Mouse (Mus musculus) gastrocnemius, postnatal 25 days (tissue): ENCODE results near the gene Cttn. TPM values are rescaled to one million over a fixed set of nuclear protein-coding genes. Genes with fewer than 3 reads are reported as not detected.

Source experiments
- DNase-seq: peaks from one replicate; pipeline ENCODE4 v3.0.0; 2022
- total RNA-seq, 2 experiments: library from RNA; stranded (reverse); gene quantifications; 1 replicate in 1 of 2; 2 replicates in 1 of 2; pipeline ENCODE4 v1.2.3; 2021

Cttn gene
- total RNA-seq, 2 experiments from 2014 or later, result 18.7 to 22.1 TPM

- DNase-seq, result peak; percentile 67
These were observed 20.9 kb downstream of the Cttn start for GRCm38 (mm10) chr7:144449637-144450570.

DNA sequence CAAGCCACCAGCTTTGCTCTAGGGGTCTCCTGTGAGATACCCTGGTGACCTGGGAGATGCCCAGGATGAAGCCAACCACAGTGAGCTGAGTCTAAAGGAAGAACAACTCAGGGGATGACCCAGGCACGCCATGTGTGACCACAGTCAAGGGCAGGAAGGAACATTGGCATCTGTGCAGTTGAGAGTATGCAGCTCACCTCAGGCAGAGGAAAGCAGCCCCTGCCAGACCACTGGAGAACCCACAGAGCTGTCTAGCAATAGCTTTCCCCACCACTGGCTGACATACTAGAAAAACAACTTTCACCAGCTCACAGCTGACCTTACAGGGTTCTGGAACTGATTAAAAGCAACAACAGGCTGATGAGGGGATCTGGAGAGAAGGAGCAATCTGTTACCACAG, 22.6 kb downstream of the Cttn start:
- DNase-seq, result no peak

DNA sequence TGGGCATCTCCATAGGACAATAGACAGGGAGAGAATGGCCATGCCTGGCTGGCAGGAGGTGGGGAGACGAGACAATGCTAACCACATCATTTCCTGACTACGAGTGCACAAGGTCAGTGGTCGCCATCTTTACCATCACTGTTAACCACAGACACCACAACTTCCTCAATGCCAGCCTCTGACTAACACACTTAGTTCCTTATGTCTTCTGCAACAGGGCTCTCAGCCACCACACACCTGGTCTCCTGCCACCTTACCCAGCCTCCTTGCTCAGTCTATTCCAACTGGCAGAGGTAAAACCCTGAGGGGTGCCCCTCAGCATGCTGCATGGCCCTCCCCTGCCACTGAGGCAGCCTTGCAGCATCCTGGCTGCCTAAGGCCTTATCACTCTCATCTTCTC, 23.7 kb downstream of the Cttn start:
- no peak for DNase-seq

DNA sequence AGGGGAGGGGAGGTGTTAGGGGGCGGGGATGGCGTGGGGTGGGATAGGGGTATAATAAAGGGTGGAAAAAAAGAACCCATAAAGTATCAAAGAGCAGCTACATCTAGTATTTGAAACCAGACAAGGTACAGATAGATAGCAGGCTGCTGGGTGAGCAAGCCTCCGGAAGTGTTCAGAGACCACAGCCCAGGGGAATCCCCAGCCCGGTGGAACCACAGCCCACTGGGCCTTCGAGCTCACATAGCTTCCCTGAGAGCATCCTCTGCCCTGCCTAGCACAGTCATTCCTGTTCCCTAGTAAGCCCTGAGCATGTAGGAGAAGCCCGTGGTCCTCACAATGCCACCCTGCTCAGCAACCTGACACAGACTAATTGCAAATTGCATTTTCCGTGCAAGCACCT, 26.0 kb downstream of the Cttn start:
- DNase-seq, result no peak

DNA sequence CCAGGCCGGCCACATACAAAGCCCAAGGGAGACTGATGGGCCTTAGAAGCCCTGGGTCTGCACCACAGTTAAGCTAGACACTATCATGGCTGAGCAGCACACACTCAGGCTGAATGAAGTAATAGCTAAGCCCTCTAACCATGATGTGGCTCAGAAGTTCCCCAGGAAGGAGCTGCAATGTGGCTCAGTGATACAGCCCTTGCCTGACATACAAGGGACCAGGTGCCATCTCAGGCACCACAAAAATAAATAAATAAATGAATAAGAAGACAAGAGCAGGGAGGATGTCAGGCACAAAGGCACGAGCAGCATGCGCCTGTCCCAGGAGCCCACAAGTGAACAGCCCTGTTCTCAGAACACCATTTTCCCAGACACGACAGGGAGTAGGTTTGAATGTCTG, 28.8 kb downstream of the Cttn start:
- no peak for DNase-seq

GRCm38 (mm10) chr7:144441466-144441865, 29.3 kb downstream of the Cttn start:
- no peak for DNase-seq

GRCm38 (mm10) chr7:144438811-144439210, 32.0 kb downstream of the Cttn start:
- DNase-seq, result no peak

- no peak for DNase-seq
These were observed 37.9 kb downstream of the Cttn start for GRCm38 (mm10) chr7:144432920-144433319.

- DNase-seq, result no peak
These were observed 43.3 kb downstream of the Cttn start for GRCm38 (mm10) chr7:144427460-144427859.

DNA sequence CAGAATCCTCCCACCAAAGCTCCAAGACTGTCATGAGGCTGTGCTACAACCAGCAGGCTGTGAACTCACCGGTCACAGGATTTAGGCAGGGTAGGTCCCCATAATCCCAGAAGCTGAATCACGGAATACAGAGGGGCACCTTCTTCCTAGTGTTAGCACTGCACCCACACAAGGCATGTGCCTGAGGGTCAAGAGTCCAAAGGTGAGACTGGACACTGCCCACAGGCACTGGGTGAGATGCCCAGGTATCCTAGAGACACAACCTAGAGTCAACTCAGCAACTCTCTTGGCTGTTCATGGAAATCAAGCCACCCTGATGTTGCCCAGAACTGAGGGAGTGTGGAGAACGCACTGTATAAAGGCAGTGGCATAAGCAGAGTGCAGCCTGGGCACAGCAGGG, 44.2 kb downstream of the Cttn start:
- DNase-seq, result no peak

DNA sequence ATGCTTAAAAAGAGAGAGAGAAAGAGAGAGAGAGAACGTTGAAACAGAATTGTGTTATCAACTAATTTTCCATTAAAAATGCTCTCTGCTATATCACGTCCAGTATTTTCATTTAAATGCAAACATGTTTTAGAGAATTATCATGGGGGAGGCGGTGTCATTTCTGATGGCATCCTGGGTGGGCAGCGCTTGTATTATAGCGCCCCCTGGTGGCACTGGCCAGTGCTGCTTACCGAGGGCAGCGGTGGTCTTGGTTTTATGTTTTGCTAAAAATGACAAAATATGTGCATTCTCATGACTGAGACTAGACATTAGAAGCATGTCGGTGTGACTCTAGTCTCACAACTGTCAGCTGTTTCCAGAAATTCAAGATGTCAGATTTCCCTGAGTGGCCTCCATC, 44.9 kb downstream of the Cttn start:
- DNase-seq, result no peak

DNA sequence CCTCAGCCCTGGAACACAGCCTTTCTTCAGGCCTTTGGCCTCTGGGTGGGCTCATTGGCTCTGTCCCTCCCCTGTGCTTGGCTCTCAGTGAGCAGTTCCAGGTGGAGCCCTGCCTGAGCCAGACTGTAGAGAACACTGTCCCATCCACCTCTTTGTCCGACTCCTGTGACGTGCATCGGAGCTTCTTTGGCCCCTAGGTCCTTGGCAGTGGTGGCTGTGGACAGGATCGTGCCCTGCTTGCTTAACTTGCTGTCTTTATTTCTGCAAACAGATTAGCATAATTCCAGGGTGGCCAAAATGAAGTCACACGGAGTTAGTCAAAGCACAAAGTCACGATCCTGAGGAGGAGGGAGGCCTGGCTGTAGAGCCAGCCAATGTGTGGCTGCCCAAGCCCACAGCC, 49.3 kb downstream of the Cttn start:
- no peak for DNase-seq

GRCm38 (mm10) chr7:144420552-144420951, 50.3 kb downstream of the Cttn start:
- DNase-seq, result no peak

GRCm38 (mm10) chr7:144417644-144418343, 53.0 kb downstream of the Cttn start:
- DNase-seq, result peak; percentile 16

GRCm38 (mm10) chr7:144417234-144417633, 53.6 kb downstream of the Cttn start:
- DNase-seq, result no peak

- no peak for DNase-seq
These were observed 55.0 kb downstream of the Cttn start for GRCm38 (mm10) chr7:144415795-144416194.

DNA sequence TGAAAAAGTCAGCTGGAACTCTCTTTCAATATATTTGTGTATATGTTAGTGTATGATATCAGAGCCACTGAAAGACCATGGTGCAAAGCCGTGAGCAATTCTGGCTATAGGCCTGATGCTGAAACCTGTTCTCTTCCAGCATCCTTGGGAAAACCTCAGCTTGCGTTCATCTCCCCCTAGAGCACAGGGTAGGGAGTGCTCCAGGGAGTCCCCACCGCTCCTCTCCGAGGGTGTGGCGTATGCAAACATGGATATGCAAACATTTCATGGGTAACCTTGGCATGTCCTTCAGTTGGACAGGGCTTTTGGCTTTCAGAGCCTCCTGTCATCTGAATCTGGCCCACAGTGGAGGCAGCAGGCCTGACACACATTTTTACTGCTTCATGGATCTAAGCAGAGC, 56.2 kb downstream of the Cttn start:
- DNase-seq, result no peak

- DNase-seq, result no peak
These were observed 58.6 kb downstream of the Cttn start for GRCm38 (mm10) chr7:144411967-144412906.

- DNase-seq, result no peak
These were observed 61.1 kb downstream of the Cttn start for GRCm38 (mm10) chr7:144409682-144410081.

GRCm38 (mm10) chr7:144408464-144409000, 62.3 kb downstream of the Cttn start:
- no peak for DNase-seq

DNA sequence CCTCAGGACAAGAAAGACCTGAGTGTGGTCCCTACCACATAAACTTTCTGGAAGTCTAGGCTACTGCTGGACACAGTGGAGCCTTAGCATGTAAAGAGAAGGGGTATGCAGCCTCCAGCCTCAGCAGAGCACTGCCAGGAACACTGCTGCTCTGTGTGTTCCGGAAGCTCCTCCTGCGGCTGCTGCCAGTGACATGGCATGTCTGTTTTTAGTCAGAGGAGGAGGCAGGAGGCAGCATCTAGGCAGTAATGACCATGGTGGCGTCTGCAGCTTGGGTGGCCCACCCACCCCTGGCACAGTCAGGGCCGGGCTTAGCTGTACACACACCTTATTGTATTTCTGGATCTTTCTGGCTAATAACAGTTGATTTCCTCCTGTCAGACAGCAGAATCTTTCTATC, 63.1 kb downstream of the Cttn start:
- DNase-seq, result no peak

- DNase-seq, result no peak
These were observed 68.3 kb downstream of the Cttn start for GRCm38 (mm10) chr7:144402492-144402891.
